Mouse (Mus musculus) testis, postnatal 10 days (tissue): Measurements from ENCODE around the gene Phc1.
"Not testable (repeated sequence)": the region's sequence is repeated elsewhere in the genome, so short reads cannot be mapped to it uniquely, and the experiment has no call there.

ENCODE experiments used
- DNase-seq: peaks from one replicate; pipeline ENCODE4 v3.0.0; 2021; ENCODE audit warnings: low spot score

Gene Phc1

GRCm38 (mm10) chr6:122340349-122341000, at the start of gene Phc1:
Gene Phc1 (minus strand): TSS chr6:122340561.
- no peak for DNase-seq

GRCm38 (mm10) chr6:122389986-122390385, 49.6 kb upstream of the Phc1 start:
- DNase-seq: not testable (repeated sequence)

GRCm38 (mm10) chr6:122387177-122388028, 47.0 kb upstream of the Phc1 start:
- DNase-seq: not testable (repeated sequence)

- DNase-seq: no peak
These were observed 45.4 kb upstream of the Phc1 start for GRCm38 (mm10) chr6:122385724-122386123.

GRCm38 (mm10) chr6:122384886-122385285, 44.5 kb upstream of the Phc1 start:
- no peak for DNase-seq

- DNase-seq: no peak
These were observed 42.9 kb upstream of the Phc1 start for GRCm38 (mm10) chr6:122383211-122383610.

GRCm38 (mm10) chr6:122382046-122382445, 41.7 kb upstream of the Phc1 start:
- DNase-seq: no peak

GRCm38 (mm10) chr6:122368245-122368644, 27.9 kb upstream of the Phc1 start:
- DNase-seq: no peak

- no peak for DNase-seq
These were observed 26.6 kb upstream of the Phc1 start for GRCm38 (mm10) chr6:122366976-122367375.

GRCm38 (mm10) chr6:122366287-122366686, 25.9 kb upstream of the Phc1 start:
- DNase-seq: no peak

- DNase-seq: no peak
These were observed 25.3 kb upstream of the Phc1 start for GRCm38 (mm10) chr6:122365706-122366105.

GRCm38 (mm10) chr6:122357089-122357488, 16.7 kb upstream of the Phc1 start:
- DNase-seq: no peak

- no peak for DNase-seq
These were observed 15.5 kb upstream of the Phc1 start for GRCm38 (mm10) chr6:122355909-122356308.

GRCm38 (mm10) chr6:122347326-122347725, 7.0 kb upstream of the Phc1 start:
- not testable (repeated sequence) for DNase-seq

- no peak for DNase-seq
These were observed 6.0 kb upstream of the Phc1 start for GRCm38 (mm10) chr6:122346399-122346798.

GRCm38 (mm10) chr6:122345731-122346130, 5.4 kb upstream of the Phc1 start:
- DNase-seq: no peak

GRCm38 (mm10) chr6:122344386-122345116, 4.2 kb upstream of the Phc1 start:
- no peak for DNase-seq

- no peak for DNase-seq
These were observed 3.4 kb upstream of the Phc1 start for GRCm38 (mm10) chr6:122343719-122344118.

GRCm38 (mm10) chr6:122342125-122342524, 1.8 kb upstream of the Phc1 start:
- DNase-seq: no peak

GRCm38 (mm10) chr6:122341038-122341810, 863 bp upstream of the Phc1 start:
- DNase-seq: no peak

- DNase-seq: peak; percentile 94
These were observed 566 bp downstream of the Phc1 start for GRCm38 (mm10) chr6:122339648-122340341.
